Mouse (Mus musculus): Measurements from ENCODE around the gene Olfr1094.

Olfr1094 gene

DNA sequence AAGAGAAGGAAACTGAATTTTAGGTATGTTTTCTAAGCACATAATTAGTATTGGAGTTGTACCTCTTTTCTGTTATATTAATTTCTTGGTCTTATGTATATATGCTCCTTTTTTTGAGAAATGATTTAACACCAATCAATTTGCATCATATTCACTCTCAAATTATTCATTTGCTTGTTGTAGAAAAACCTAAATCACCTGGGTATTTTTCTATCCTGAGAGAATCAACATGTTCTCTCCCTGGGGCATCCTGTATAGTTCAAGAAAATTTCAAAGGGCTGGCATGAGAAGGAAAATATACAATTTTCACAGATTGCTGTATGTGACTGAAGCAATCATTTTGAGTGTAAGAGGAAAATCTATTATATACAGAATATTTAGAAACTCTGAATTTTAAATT, at the start of gene Olfr1094:
Gene Olfr1094 (plus strand): TSS at position 301 of the 400 bp plus-strand sequence.
- DNase-seq (ENCODE audit: low spot score), result no peak

DNA sequence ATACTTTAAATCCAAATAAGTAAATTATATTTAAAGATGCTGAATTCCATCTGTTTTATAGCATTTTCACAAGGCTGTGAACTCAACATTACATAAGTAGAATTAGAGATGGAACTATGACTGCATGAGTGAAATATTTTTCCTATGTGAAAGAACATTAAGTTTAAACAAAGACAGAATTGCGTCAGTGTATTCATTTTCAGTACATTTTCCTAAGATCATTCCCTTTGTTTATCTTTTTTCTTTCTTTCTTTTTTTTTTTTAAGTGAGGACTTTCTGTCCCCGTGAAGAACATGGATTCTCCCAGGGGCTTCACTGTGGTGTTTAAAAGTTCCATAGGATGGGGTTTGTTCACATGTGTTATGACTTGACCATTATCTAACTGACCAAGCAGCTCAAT, 42.3 kb upstream of the Olfr1094 start, which contains the start of gene Olfr1093:
Gene Olfr1093 (plus strand): TSS at position 301 of the 400 bp plus-strand sequence.
- no peak for DNase-seq (ENCODE audit: low spot score)

DNA sequence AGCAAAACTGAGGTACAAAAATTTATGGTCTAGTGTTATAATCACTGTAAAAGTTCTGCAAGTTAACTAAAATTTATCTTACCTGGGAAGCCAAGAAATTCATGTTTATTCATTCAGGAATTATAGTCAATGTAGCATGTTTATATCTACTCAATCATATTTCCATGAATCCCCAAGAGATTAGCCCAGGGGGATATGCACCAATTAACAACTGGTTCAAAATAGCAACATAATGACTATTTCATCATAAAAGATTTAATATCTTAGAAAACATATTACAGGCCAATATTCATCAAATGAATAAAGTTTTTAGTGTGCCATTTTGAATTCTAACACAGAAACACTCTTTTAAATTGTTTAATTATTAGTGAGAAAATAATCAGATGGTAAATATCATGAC, 14.5 kb upstream of the Olfr1094 start, which contains the start of gene Olfr141:
Gene Olfr141 (minus strand): TSS at position 101 of the 400 bp plus-strand sequence.
- no peak for DNase-seq (ENCODE audit: low spot score)

DNA sequence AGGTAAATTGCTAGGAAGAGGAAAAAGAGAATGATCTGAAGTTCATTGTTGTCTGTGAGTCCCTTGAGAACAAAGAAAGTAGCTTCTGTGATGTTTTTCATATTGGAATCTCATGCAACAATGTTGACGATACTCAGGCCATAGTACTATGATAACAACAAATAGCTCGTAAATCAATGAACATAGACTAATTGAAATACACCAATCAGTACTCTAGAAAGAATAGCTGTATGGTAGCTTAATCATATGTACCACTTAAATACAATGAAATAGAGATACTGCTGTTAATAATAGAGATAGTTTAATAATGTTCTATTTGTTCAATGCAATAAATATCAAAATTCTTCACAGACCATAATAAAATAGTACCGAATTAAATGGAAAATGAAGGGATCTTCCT, 27.1 kb downstream of the Olfr1094 start, which contains the start of gene Olfr1095:
Gene Olfr1095 (minus strand): TSS at position 101 of the 400 bp plus-strand sequence.
- DNase-seq (ENCODE audit: low spot score), result no peak

DNA sequence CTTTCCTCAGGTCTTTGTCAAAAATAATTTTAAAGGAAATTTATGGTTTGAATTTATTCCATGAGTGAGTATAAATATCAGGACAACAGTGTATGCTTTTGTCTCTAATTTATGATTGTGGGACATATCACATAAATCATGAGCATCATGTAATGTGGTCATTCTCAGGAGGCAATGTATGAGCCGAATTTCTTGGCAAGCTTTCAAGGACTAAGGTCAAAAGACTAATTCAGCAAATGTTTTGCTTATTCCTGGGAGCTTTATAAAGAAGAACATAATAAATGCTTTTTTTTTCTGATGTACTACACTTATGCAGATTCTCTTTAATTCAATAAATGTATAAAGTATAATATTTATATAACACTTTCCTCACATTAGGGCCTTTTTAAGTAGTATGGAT, 50.2 kb downstream of the Olfr1094 start, which contains the start of gene Gm13723:
Gene Gm13723 (minus strand): TSS at position 101 of the 400 bp plus-strand sequence.
- no peak for DNase-seq (ENCODE audit: low spot score)
